Mouse (Mus musculus): ENCODE results near the gene Smyd2. TPM values are rescaled to one million over a fixed set of nuclear protein-coding genes. Genes with fewer than 3 reads are reported as not detected.

Gene Smyd2
- polyA plus RNA-seq, 1 experiment from 2014 or later, result 40.8 TPM

GRCm38 (mm10) chr1:189932976-189933375 is 10.8 kb upstream of the Smyd2 start:
- DNase-seq (no peak), ATAC-seq (ENCODE audit: low read depth) (no peak)
- 70% methylated on average over 7 of the region's 7 CpGs for WGBS (ENCODE audit: insufficient replicate concordance)
- no peak overlapping the region for H3K9ac ChIP-seq
- H3K4me1 ChIP-seq (replicated peaks), result peaks cover 11% of the 10 kb centered on the region
- H3K27me3 ChIP-seq, result no peaks in the 10 kb centered on the region
- H3K9me3 ChIP-seq (replicated peaks), result no peaks in the 10 kb centered on the region
- no peak overlapping the region for H3K27ac ChIP-seq
- no peak overlapping the region for H3K4me2 ChIP-seq
- H3K36me3 ChIP-seq, result no peaks in the 10 kb centered on the region
- H3K4me3 ChIP-seq (replicated peaks), result no peak overlapping the region

- DNase-seq, result no peak
- Histone ChIP-seq H3K27ac (no peak overlapping the region), H3K4me1 (replicated peaks) (peaks cover 11% of the 10 kb centered on the region), H3K27me3 (no peaks in the 10 kb centered on the region), H3K9me3 (replicated peaks) (no peaks in the 10 kb centered on the region), H3K9ac (no peak overlapping the region), H3K4me3 (replicated peaks) (no peak overlapping the region), H3K36me3 (no peaks in the 10 kb centered on the region), H3K4me2 (no peak overlapping the region)
- WGBS (ENCODE audit: insufficient replicate concordance), result 77% methylated on average over 12 of the region's 12 CpGs
- ATAC-seq (ENCODE audit: low read depth), result no peak
These were observed 10.0 kb upstream of the Smyd2 start for GRCm38 (mm10) chr1:189932190-189932589.

GRCm38 (mm10) chr1:189929896-189930295 is 7.7 kb upstream of the Smyd2 start:
- H3K4me3 ChIP-seq (replicated peaks), result no peak overlapping the region
- ATAC-seq (ENCODE audit: low read depth) (no peak), DNase-seq (no peak)
- peaks cover 11% of the 10 kb centered on the region for H3K4me1 ChIP-seq (replicated peaks)
- no peak overlapping the region for H3K4me2 ChIP-seq
- no peak overlapping the region for H3K9ac ChIP-seq
- no peaks in the 10 kb centered on the region for H3K27me3 ChIP-seq
- WGBS (ENCODE audit: insufficient replicate concordance), result 49% methylated on average over 4 of the region's 4 CpGs
- H3K9me3 ChIP-seq (replicated peaks), result no peaks in the 10 kb centered on the region
- H3K27ac ChIP-seq, result no peak overlapping the region
- H3K36me3 ChIP-seq, result no peaks in the 10 kb centered on the region

- H3K27me3 ChIP-seq, result no peaks in the 10 kb centered on the region
- H3K4me2 ChIP-seq, result no peak overlapping the region
- H3K4me3 ChIP-seq (replicated peaks), result no peak overlapping the region
- no peak overlapping the region for H3K27ac ChIP-seq
- H3K9me3 ChIP-seq (replicated peaks), result no peaks in the 10 kb centered on the region
- H3K9ac ChIP-seq, result no peak overlapping the region
- peaks cover 3% of the 10 kb centered on the region for H3K4me1 ChIP-seq (replicated peaks)
- 4% methylated on average over 6 of the region's 6 CpGs for WGBS (ENCODE audit: insufficient replicate concordance)
- DNase-seq, result peak; percentile 22
- ATAC-seq (ENCODE audit: low read depth), result peak; percentile 51; the same call in 1 of the 2 replicates
- no peaks in the 10 kb centered on the region for H3K36me3 ChIP-seq
These were observed 5.5 kb upstream of the Smyd2 start for GRCm38 (mm10) chr1:189927644-189928043.

GRCm38 (mm10) chr1:189926279-189926678 is 4.1 kb upstream of the Smyd2 start:
- Histone ChIP-seq H3K27ac (no peak overlapping the region), H3K9me3 (replicated peaks) (no peaks in the 10 kb centered on the region), H3K36me3 (no peaks in the 10 kb centered on the region), H3K9ac (no peak overlapping the region), H3K4me2 (no peak overlapping the region), H3K4me3 (replicated peaks) (no peak overlapping the region), H3K4me1 (replicated peaks) (peaks cover 15% of the 10 kb centered on the region), H3K27me3 (no peaks in the 10 kb centered on the region)
- DNase-seq (no peak), ATAC-seq (ENCODE audit: low read depth) (no peak)
- WGBS (ENCODE audit: insufficient replicate concordance), result 64% methylated on average over 8 of the region's 8 CpGs

- 80% methylated on average over 22 of the region's 22 CpGs for WGBS (ENCODE audit: insufficient replicate concordance)
- Histone ChIP-seq H3K36me3 (no peaks in the 10 kb centered on the region), H3K4me3 (replicated peaks) (no peak overlapping the region), H3K9me3 (replicated peaks) (no peaks in the 10 kb centered on the region), H3K27me3 (no peaks in the 10 kb centered on the region), H3K4me1 (replicated peaks) (peaks cover 28% of the 10 kb centered on the region), H3K4me2 (no peak overlapping the region), H3K9ac (no peak overlapping the region), H3K27ac (no peak overlapping the region)
- DNase-seq (no peak), ATAC-seq (ENCODE audit: low read depth) (no peak)
These were observed 1.9 kb upstream of the Smyd2 start for GRCm38 (mm10) chr1:189923871-189924568.

GRCm38 (mm10) chr1:189923157-189923556 is 994 bp upstream of the Smyd2 start:
- H3K9me3 ChIP-seq (replicated peaks), result no peaks in the 10 kb centered on the region
- no peak for ATAC-seq (ENCODE audit: low read depth)
- no peaks in the 10 kb centered on the region for H3K27me3 ChIP-seq
- H3K36me3 ChIP-seq, result no peaks in the 10 kb centered on the region
- WGBS (ENCODE audit: insufficient replicate concordance), result 77% methylated on average over 4 of the region's 4 CpGs
- DNase-seq, result no peak
- H3K4me1 ChIP-seq (replicated peaks), result peaks cover 28% of the 10 kb centered on the region
- H3K9ac ChIP-seq, result no peak overlapping the region
- H3K27ac ChIP-seq, result no peak overlapping the region
- H3K4me2 ChIP-seq, result no peak overlapping the region
- no peak overlapping the region for H3K4me3 ChIP-seq (replicated peaks)

GRCm38 (mm10) chr1:189922721-189923120 is 558 bp upstream of the Smyd2 start:
- ATAC-seq (ENCODE audit: low read depth), result no peak
- Histone ChIP-seq H3K4me3 (replicated peaks) (peak overlapping the region; percentile 73), H3K27me3 (no peaks in the 10 kb centered on the region), H3K9ac (peak overlapping the region; percentile 80; the same call in 1 of the 2 replicates), H3K36me3 (no peaks in the 10 kb centered on the region), H3K9me3 (replicated peaks) (no peaks in the 10 kb centered on the region), H3K4me1 (replicated peaks) (peaks cover 28% of the 10 kb centered on the region), H3K4me2 (peak overlapping the region; percentile 90), H3K27ac (no peak overlapping the region)
- WGBS (ENCODE audit: insufficient replicate concordance), result 29% methylated on average over 9 of the region's 9 CpGs
- DNase-seq, result no peak

- DNase-seq, result no peak
- no peaks in the 10 kb centered on the region for H3K36me3 ChIP-seq
- peak overlapping the region; percentile 73 for H3K4me3 ChIP-seq (replicated peaks)
- peak overlapping the region; percentile 90 for H3K4me2 ChIP-seq
- H3K27me3 ChIP-seq, result no peaks in the 10 kb centered on the region
- H3K4me1 ChIP-seq (replicated peaks), result peaks cover 35% of the 10 kb centered on the region
- peak; percentile 11; the same call in 1 of the 2 replicates for ATAC-seq (ENCODE audit: low read depth)
- no peaks in the 10 kb centered on the region for H3K9me3 ChIP-seq (replicated peaks)
- WGBS (ENCODE audit: insufficient replicate concordance), result 3% methylated on average over 4 of the region's 4 CpGs
- peak overlapping the region; percentile 80 for H3K9ac ChIP-seq
- peak overlapping the region; percentile 72 for H3K27ac ChIP-seq
These were observed 670 bp downstream of the Smyd2 start for GRCm38 (mm10) chr1:189921568-189921817.

GRCm38 (mm10) chr1:189920701-189921567 is 1.2 kb downstream of the Smyd2 start:
- H3K9ac ChIP-seq, result peak overlapping the region; percentile 80
- peak overlapping the region; percentile 73 for H3K4me3 ChIP-seq (replicated peaks)
- H3K27ac ChIP-seq, result no peak overlapping the region
- peaks cover 36% of the 10 kb centered on the region for H3K4me1 ChIP-seq (replicated peaks)
- no peak for DNase-seq
- no peaks in the 10 kb centered on the region; the same call in 1 of the 2 replicates for H3K36me3 ChIP-seq
- 38% methylated on average over 28 of the region's 28 CpGs for WGBS (ENCODE audit: insufficient replicate concordance)
- no peaks in the 10 kb centered on the region for H3K27me3 ChIP-seq
- ATAC-seq (ENCODE audit: low read depth), result no peak
- H3K9me3 ChIP-seq (replicated peaks), result no peaks in the 10 kb centered on the region
- H3K4me2 ChIP-seq, result peak overlapping the region; percentile 90

GRCm38 (mm10) chr1:189919756-189920155 is 2.4 kb downstream of the Smyd2 start:
- H3K4me3 ChIP-seq (replicated peaks), result no peak overlapping the region
- no peak overlapping the region for H3K9ac ChIP-seq
- no peak for DNase-seq
- peaks cover 36% of the 10 kb centered on the region for H3K4me1 ChIP-seq (replicated peaks)
- no peak for ATAC-seq (ENCODE audit: low read depth)
- no peak overlapping the region for H3K4me2 ChIP-seq
- H3K27ac ChIP-seq, result no peak overlapping the region
- WGBS (ENCODE audit: insufficient replicate concordance), result 71% methylated on average over 3 of the region's 3 CpGs
- H3K9me3 ChIP-seq (replicated peaks), result no peaks in the 10 kb centered on the region
- H3K36me3 ChIP-seq, result no peaks in the 10 kb centered on the region; the same call in 1 of the 2 replicates
- H3K27me3 ChIP-seq, result no peaks in the 10 kb centered on the region
